Mouse (Mus musculus) bone marrow, adult 2 months (tissue): Measurements from ENCODE around the gene Psmd13.

Experiments
- CTCF ChIP-seq: fragments of 200-500 bp; IDR thresholded peaks from 2 replicates; pipeline ENCODE4 v1.5.1; 2011; ENCODE audit warnings: low read length, control low read depth; ENCODE audit not compliant: control insufficient read depth, insufficient read depth
- POLR2A ChIP-seq: fragments of 200-500 bp; IDR thresholded peaks from 2 replicates; pipeline ENCODE4 v1.6.1; 2011; ENCODE audit warnings: low read depth, mild to moderate bottlenecking, control low read depth, low read length, borderline replicate concordance; ENCODE audit not compliant: control insufficient read depth

- TF ChIP-seq CTCF (no peak), POLR2A (no peak)
These were observed 46.0 kb upstream of the Psmd13 start for GRCm38 (mm10) chr7:140835758-140836087.
